Mouse (Mus musculus) common myeloid progenitor, adult 5-6 weeks (primary cell): ENCODE measurements around the gene Rrh. TPM values are rescaled to one million over a fixed set of nuclear protein-coding genes. Genes with fewer than 3 reads are reported as not detected.

Experiments
- ATAC-seq: replicated peaks from 2 replicates; pipeline ENCODE4 v1.8.0; 2016; ENCODE audit warnings: low read depth, mild to moderate bottlenecking, moderate TSS enrichment, inconsistent platforms; ENCODE audit not compliant: poor library complexity, severe bottlenecking
- total RNA-seq: library from RNA; stranded (forward); fragments of 200-1000, 187-1606 nt; gene quantifications from 2 replicates; pipeline ENCODE4 v1.2.3, GENCODE M21; 2017

The Rrh gene
- total RNA-seq: 0.73 and 1.5 TPM in 2 replicates

- ATAC-seq: no peak
These were observed at the start of gene Rrh for GRCm38 (mm10) chr3:129822206-129822775. Gene Rrh (minus strand): TSS chr3:129822587.

DNA sequence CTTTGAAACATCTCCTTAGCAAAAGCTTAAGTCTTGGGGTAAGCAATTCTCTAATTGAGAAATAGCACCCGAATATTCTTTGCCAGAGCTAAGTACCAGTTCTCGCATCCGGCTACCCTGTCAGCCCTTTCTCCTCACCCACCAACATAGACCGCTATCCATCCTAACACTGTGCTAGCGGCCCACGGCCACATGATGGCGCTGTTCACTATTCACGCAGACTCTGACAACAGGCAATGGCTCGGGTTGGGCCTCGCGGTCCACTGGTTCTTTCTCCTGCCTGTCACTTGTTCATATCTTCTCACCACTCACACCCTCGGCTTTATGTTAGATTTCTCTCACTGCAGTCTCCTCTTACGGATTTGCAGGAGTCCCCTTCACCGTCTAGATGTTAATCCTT lies 41.3 kb upstream of the Rrh start:
- ATAC-seq: peak; percentile 92

DNA sequence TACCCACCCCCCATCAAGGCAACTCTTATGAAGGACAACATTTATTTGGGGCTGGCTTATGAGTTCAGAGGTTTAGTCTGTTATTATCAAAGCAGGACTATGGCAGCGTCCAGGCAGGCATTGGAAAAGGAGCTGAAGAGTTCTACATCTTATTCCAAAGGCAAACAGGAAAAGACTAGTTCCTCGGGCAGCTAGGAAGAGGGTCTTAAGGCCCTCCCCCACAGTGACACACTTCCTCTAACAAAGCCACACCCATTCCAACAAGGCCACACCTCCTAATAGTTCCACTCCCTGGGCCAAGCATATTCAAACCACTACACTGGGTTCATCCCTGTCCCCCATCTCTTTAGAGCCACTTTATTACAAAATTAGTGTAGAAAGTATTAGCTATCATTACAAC lies 40.2 kb upstream of the Rrh start:
- ATAC-seq: no peak

GRCm38 (mm10) chr3:129846846-129847245 lies 24.5 kb upstream of the Rrh start:
- ATAC-seq: no peak

DNA sequence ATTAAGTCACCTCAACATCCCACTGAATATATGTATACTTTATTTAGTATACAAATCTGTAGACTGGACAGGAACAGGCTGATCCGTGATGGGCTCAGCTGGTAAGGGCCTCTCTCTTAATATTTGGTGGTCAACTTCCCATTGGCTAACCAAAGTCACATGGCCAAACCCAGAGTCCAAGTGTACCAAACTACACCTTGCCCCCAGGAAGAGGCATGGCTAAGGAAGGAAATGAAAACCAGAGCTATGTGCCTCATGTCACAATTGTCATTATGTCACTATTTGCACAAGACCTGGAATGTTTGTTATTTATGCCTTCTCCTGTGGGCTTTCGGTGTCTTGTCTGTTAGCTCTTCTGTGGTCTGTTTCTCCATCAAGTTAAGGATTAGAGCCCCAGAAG lies 23.5 kb upstream of the Rrh start:
- no peak for ATAC-seq

DNA sequence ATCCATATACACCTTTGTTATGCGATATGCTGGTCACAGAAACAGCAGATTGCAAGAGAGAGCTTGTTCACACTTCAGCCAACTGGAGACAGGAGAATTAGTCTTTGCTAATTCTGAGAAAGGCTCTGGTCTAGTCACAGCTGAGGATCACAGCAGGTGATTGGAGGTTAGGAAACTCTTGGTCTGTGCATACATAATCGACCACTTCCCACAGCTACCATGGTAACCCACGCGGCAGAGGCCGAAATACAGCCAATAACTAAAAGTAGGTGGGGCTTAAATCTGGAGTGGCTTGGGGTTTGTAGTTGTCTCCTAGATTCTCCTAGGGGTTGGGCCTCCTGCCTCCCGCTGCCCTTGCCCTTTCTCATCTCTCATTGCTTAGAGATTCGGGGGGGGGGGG lies 15.6 kb upstream of the Rrh start:
- no peak for ATAC-seq

DNA sequence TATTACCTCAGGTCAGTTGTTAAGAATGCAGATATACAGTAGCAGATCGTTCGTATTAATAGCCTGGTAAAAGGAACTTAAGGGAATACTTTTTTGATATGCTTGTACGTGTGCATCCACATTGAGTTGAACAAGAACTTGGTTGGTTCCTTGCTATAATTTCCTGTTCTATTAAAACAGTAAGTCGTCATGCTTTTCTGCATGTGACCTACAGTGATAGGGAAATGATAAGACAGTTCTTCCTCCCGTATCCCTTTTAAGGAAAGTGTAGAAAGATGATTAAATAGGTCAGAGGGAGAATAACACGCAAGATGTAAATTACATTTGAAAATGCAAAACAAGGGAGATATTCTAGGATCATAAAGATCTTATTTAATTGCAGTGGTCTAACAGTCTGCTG lies 14.6 kb upstream of the Rrh start:
- no peak for ATAC-seq

GRCm38 (mm10) chr3:129836051-129836697 lies 13.8 kb upstream of the Rrh start:
- ATAC-seq: no peak

DNA sequence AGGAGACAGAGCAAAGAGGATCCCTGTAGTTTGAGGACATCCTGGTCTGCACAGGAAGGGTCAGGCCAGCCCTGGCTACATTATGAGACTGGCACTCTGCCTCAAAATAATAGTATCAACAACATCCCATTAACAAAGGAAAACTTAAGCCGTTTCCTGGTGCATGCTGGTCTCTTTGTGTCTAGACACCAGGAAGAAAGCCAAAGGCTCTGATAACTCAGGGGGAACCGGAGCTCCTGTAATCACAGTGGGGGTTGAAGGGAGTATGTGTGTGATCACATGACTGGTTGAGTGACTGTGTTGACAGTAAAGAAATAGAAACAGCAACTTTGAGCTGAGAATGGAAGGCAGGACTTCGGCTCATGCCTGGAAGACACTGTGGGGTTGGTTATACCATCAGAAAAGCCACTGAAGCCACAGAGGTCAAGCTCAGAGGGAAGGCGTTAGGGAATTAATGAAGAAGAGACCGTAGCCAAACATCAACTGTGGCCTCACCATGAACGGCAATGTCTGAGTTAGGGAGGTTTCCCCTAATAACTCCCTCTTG lies 13.1 kb upstream of the Rrh start, which contains the start of gene Cfi:
Cfi (plus strand) TSS at position 497 of the 547 bp plus-strand sequence.
- no peak for ATAC-seq

DNA sequence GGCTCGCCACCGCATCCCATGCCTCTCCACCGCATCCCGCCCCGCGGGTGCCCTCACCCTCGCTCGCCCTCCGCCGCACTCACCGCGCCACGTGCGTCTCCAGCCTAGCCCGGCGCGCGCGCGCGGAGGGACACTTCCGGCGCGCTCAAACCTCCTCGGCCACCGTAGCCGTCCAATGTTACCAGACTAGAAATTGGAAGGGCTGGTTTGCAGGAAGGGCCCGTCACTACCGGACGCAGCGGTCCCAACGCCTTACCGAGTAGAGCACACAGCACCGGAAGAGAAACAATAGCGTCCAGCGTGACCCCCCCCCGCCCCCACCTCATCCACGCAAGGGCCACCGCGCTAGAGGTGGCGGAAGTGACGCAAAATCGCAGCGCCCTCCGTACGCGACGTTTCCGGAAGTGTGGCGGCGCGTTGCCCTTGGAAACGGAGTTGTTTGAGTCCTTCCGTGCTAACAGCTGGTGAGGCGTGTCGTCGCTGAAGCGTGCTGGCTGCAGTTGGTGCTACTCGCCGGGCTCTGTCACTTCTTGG lies 8.7 kb upstream of the Rrh start, which contains the start of gene Gar1:
Gar1 (minus strand) TSS at position 362 of the 534 bp plus-strand sequence.
- ATAC-seq: peak; percentile 85

DNA sequence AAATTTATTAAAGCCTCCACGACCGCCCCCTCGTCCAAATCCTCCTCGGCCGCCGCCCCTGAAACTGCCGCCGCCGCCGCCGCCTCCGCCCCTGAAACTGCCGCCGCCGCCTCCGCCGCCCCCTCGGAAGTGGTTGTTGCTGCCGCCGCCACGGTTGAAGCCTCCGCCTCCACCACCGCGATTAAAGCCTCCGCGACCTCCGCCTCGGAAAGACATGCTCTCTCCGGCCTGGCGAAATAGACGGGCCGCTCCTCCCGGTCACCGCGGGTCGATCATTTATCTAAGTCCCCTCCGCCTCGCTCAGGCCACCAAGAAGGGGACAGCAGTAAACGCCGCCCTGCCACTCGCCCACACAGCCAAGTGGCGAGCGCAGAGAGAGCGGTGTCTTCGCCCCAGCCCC lies 8.2 kb upstream of the Rrh start:
- peak; percentile 30 for ATAC-seq

DNA sequence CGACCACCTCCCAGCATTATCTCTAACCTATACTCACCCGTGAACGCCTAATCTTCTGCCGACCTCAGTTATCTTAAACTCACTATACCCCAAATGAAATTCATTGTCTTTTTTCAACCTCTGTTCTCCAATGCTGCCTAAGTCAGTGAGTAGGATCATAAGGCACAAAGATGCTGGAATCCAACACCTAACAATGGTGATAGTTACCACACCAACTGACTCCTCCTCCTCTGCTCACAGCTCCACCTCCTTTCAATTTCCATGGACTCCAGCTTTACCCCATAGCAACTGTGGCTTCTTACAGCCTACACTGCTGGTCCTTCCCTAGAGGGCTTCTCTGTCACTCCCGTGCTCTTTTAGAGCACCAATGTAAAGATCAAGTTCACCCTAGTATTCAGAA lies 5.3 kb upstream of the Rrh start:
- ATAC-seq: no peak

GRCm38 (mm10) chr3:129826691-129827090 lies 4.3 kb upstream of the Rrh start:
- ATAC-seq: no peak

DNA sequence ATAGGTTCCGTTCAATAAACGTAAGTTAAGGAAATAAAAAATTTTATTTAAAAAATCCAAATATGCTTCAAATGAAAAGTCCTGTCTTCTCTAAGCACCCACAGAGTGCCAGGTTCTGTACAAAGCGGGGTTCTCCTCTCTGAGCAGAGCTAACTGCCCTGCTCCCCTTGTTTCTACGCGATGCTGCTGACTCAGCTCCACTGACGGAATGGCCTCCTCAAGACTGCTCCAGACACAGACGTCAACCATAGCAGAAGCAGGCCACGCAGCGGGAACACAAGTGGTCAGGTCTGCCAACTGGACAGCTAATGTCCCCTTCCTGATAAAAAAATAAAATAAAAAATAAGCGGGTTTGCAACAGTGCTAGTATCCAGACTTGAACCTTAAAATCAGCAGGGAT lies 2.5 kb upstream of the Rrh start:
- no peak for ATAC-seq

- ATAC-seq: no peak
These were observed 1.8 kb upstream of the Rrh start for GRCm38 (mm10) chr3:129824146-129824545.

- peak; percentile 86 for ATAC-seq
These were observed 906 bp upstream of the Rrh start for GRCm38 (mm10) chr3:129823293-129823692.

GRCm38 (mm10) chr3:129821736-129822135 lies 651 bp downstream of the Rrh start:
- no peak for ATAC-seq

- no peak for ATAC-seq
These were observed 1.5 kb downstream of the Rrh start for GRCm38 (mm10) chr3:129820847-129821246.

GRCm38 (mm10) chr3:129803765-129804164 lies 18.6 kb downstream of the Rrh start, which contains the start of gene Lrit3:
Gene Lrit3 (minus strand): TSS chr3:129804030.
- ATAC-seq: no peak

DNA sequence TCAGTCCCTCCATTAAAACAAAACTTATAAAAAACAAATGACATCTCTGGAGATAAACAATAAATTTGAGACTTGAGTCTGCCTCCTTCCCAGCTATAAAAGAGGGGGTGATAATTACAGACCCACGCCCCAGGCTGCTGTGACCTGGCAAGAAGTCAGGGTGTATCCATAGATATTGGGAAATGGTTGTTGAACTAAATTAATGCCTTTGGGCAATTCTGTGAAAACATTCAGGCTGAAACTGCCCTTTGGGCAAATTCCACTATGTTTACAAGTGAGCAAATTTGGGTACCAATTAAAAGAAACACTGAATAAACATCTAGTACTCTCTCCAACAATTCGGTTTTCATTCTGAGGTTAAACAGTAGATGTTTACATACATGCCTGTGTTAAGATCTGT lies 23.4 kb downstream of the Rrh start:
- ATAC-seq: no peak

DNA sequence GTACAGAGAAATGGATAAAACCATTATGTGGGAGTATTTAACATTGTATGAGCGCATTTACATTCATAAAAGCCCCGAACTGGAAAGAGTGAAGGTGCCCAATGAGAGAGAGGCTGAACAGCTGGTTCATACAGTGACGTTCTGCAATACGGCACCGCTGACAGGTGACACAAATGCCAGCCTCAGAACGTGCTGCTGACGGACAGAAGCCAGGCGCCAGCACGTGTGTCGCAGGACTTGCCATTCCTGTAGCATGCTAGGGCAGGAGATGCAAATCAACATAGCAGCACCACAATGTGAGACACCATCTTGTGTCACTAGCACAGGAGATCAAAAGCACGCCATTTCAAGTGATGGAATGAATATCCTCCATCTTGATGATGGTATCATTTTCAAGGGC lies 23.8 kb downstream of the Rrh start:
- no peak for ATAC-seq
